Mouse (Mus musculus): ENCODE measurements around the gene Plxnc1. TPM values are rescaled to one million over a fixed set of nuclear protein-coding genes. Genes with fewer than 3 reads are reported as not detected.

Plxnc1 gene
- total RNA-seq, 1 experiment from 2014 or later, result 61.7 TPM

DNA sequence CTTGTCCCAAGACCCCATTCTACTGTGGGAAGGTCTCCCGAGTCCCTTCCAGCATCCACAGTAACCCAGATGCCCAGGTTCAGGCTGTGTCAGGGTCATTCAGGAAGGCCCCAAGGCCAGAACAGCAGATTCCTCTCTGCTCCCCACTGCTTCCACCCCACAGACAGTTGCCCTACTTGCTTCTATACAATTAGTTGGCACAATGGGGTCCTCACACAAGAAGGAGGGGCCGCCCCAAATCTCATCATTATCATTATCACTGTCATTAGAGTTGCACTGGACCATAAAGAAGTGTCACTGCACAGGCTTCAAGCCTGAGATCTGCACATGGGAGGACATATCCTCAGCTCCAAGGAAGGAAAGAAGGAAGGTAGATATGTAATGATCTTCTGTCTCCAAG, 48.3 kb downstream of the Plxnc1 start:
- no peak for ATAC-seq (replicated peaks; ENCODE audit: low read depth, poor library complexity, severe bottlenecking)

DNA sequence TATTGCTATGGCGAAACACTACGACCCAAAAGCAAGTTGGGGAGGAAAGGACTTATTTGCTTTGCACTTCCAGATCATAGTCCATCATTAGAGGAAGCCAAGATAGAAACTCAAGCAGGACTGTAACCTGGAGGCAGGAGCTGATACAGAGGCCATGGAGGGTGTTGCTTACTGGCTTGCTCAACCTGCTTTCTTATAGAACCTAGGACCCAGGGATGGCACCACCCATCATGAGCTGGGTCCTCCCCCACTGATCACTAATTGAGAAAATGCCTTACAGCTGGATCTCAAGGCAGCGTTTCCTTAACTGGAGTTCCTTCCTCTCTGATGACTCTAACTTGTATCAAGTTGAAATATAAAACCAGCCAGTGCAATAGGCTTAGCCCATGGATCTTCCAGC, 48.8 kb downstream of the Plxnc1 start:
- no peak for ATAC-seq (replicated peaks; ENCODE audit: low read depth, poor library complexity, severe bottlenecking)

DNA sequence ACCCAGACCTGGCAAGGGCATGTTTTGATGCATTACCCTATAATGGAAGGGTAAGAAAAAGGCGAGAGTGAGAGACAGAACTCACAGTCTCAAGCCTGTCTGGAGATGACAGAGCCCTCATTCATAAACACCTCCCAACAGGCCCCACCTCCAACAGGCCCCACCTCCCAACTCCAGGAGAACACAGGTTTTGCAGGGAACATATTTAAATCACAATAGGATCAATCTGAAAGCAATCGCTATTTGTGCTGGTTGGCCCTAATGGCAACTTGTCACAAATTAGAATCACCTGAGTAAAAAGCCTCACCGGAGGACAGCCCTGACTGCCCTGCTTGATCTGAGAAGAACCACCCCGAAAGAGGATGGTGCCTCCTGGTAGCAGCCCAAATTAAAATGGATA, 54.9 kb downstream of the Plxnc1 start:
- no peak for ATAC-seq (replicated peaks; ENCODE audit: low read depth, poor library complexity, severe bottlenecking)

DNA sequence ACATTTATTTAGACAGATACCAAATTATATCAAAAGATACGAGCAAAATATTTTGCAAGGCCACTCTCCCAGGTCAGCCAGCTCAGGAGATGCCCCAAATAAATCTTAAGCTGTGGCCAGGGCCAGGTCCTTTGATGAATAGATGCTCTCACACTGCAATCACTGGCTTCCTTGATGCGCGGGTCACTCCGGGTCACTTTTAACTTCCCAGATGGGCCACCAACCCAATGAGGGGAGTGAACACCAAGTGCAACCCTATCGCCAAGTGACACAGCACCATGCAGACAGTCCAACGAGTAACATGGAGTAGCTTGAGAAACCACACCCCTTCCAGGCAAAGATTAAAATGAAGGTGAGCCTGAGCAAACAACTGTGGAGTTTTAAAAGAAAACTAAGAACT, 61.4 kb downstream of the Plxnc1 start:
- ATAC-seq (replicated peaks; ENCODE audit: low read depth, poor library complexity, severe bottlenecking), result no peak

DNA sequence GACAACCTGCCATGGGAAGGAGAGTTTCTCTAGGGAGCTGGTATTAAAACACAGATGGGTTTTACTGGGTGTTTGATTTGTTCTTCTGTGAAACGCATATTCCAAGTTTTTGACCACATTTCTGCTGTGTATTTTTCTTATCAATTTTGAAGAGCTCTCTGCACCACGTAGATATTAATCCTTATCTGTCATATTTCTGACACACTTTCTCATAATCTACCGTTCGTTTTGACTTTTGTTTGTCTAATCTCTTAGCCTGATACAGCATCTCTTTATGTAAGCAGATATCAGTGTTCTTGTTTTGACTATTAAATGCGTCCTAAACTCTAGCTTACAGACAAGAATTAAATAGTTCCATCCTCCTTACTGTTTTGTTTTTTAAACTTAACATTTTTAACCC, 73.1 kb downstream of the Plxnc1 start:
- ATAC-seq (replicated peaks; ENCODE audit: low read depth, poor library complexity, severe bottlenecking), result no peak

DNA sequence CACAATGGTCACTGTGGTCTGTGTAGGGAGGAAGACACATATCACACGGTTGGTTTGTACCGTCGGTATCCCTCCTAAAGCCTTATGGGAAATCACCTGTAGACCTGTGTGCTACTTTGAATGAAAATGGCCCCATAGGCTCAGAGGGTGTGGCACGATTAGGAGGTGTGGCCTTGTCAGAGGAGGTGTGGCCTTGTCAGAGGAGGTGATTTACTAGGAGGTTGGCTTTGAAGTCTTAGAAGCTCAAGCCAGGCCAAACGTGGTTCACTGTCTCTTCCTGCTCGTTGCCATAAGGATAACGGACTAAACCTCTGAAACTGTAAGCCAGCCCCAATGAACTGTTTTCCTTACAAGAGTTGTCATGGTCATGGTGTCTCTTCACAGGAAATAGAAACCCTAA, 73.5 kb downstream of the Plxnc1 start:
- no peak for ATAC-seq (replicated peaks; ENCODE audit: low read depth, poor library complexity, severe bottlenecking)

DNA sequence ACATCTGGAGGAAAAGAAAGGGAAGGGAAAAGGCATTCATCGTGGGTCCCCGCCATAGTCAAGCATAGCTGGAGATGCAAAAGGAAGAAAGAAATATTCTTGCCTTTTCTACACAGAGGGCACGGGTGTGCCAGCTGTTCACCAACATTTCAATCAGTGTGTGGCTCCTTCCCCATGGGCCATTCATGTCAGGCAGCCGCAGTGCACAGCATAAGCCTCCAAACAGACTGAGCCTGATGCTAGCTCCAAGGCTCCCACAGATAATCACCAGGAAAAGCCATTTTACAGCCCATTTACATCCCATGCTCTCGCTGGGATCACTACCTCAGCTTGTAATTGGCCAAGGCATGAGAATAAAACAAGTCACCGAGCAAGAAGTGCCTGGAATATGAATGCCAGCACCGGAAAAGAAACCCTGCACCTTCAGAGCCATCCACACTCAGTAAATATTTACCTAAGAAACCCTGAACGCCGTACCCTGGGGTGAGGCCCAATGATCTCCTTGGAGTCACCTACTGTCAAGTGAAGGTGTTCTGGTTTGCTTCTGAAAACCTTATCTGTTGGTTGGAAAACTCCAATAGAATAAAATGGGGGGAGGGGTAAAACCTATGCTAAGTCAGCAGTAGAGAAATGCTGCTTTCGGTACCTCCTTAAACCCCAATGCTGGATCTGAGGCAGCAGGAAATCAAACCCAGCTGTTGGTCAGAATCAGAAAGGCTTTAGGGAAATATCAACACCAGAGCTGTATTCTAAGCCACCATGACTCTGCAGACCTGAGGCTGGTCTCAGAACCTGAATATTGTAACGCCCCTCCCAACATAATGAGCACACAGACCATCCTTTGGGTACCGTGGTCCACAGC, 77.4 kb downstream of the Plxnc1 start:
- ATAC-seq (replicated peaks; ENCODE audit: low read depth, poor library complexity, severe bottlenecking), result no peak

DNA sequence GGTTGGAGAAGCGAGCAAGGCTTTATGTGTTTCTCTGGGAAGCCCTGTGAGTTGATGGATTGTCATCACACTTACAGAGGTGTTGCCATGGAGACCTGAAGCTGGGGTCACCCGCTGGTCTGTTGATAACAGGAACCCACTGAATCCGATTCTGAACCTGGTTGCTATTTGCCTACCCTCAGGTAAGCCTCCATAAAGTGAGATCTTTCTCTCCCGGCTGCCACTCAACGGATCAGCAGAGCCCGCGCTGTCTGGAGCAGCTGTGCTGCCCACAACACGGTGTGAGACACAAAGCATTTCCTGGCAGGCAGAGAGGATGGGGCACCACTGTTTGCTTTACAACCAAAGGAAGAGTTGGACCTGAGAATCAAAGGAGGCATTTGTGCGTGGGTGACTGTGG, 79.4 kb downstream of the Plxnc1 start:
- no peak for ATAC-seq (replicated peaks; ENCODE audit: low read depth, poor library complexity, severe bottlenecking)

DNA sequence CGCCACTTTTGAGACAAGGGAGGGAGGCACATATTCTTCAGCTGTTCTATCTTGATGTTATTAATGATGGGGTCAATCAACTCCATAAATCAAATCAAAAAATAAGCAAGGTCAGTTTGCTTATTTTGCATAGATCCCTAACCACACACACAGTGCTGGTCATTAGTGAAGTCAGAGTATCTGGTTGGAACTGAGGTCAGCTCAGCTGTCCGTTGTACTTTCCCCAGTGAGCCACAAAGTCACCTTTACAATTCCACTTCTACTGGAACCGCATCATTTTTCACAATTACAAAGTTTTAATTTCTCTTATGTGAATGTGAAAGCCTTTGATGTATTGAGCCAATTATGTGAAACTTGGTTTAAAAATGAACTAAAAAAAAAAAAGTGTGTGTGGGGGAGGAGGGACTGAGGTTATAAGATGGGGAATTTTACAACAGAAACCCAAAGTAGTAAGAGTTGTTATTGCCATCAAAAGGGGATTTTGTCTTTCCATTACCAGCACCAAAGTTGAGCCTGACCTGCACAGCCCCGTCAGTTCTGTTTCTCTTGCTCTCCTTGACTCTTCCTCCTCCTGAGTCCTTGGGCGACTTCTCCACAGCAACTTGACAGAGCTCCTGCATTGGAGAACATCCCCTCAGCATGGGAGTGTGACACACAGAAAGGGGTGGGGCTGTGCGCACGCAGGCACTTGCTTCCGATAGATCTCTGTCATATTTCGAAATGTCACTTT, 80.3 kb downstream of the Plxnc1 start:
- no peak for ATAC-seq (replicated peaks; ENCODE audit: low read depth, poor library complexity, severe bottlenecking)

DNA sequence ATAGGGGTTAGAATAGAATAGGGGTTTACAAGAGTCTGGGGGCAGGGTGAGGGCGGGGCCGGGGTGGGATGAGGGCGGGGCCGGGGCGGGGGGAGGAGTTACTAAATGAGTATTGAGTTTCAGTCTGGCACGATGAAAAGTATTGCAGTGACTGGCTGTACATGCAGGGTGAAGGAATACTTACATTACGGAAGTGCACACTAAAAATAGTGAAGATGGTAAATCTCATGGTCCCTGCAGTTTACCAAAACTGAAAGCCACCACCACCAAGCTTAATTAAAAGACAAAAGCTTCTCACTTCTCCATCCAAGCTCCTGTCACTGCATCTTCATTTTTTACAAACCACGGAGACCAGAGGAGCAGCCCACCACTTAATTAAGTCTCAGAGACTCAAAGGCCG, 81.4 kb downstream of the Plxnc1 start:
- no peak for ATAC-seq (replicated peaks; ENCODE audit: low read depth, poor library complexity, severe bottlenecking)

DNA sequence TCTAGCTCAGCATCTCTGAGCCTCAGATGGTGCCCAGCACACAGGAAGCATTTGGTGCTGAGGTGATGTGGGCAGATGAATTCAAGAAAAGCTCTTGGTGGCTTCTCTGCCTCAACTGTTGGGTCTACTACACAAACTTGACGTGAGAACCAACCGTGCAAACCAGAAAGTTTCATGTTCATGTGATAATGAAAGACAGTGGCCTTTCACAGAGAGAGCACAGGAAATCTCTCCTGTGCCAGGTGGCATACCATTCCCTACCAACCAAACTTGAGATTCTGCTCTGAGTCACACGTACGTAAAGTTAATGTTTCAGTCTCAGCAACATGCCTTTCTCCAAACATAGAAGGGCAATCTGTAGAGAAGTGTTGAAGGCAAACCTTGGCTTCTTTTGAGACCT, 83.8 kb downstream of the Plxnc1 start:
- ATAC-seq (replicated peaks; ENCODE audit: low read depth, poor library complexity, severe bottlenecking), result no peak

DNA sequence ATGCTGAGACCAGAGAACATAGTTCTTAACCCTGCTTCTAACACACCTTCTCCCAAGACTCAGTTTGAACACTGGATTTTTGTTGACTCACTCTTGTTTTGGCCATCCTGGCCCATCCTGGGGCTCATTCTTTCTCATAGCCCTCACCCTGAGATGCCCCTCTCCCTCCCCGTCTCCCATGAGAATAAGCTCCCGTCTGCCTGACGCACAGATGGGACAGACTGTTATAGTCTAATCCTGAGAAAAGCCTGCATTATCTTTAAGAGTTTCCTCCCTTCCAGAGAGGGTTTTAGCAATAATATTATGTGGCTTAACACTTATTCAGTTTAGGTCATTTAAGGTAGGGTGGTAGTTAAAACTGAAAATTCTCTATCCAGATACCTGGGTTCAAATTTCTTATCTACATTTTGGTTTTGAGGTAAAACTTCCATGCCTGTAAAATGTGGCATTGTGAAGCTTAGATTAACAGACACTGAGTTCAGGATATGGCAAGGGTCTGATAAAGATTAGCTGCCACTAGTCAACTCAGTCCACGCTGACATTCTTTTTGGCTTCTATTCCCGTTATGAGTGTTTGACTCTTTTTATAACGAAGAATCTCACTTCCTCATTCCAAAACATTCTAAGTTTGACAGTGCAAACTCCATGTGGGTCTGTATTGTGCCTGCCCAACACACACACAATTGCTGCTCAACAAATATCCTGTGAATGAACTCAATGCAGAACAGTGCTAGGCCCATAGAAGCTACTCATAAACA, 86.2 kb downstream of the Plxnc1 start:
- ATAC-seq (replicated peaks; ENCODE audit: low read depth, poor library complexity, severe bottlenecking), result peak; percentile 88

DNA sequence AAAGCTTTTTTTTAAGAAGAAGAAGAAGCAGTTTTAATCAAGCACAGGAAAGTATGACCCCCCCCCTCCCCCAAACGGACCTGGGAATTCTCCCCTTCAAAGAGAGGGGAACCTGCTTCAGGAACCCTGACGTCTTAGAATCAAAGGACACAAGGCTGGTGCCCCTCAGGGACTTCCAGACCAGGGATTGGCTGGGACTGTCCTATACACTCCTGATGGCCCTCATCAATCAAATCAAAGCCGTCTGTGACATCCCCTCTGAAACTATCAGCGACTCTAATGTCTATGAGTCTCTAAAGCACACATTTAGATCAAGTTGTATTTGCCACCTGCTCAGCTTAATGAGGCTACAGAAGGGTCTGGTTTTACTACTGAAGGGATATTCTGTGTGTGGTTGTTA, 94.1 kb downstream of the Plxnc1 start:
- ATAC-seq (replicated peaks; ENCODE audit: low read depth, poor library complexity, severe bottlenecking), result no peak

DNA sequence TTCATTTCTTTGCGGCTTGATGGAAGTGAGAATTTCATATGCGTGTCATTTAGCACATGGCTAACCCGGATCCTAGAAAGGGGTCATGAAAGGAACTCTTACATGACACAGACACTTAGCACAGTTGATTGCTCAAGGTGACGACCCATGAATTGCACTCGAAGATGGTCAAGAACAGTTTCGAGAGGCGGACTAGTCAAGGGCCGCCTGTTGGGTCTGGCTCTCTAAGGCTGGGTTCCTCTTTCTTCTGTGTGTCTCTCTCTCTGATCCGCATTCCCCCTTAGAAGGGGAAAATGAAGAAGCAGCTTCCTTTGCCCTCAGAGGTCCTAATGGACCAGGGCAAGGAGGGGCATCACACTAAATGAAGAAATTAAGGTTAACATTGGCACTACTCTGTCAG, 94.7 kb downstream of the Plxnc1 start:
- 0 out of 2 replicates have a peak, but pooled peaks have one; percentile 14 for ATAC-seq (replicated peaks; ENCODE audit: low read depth, poor library complexity, severe bottlenecking)

DNA sequence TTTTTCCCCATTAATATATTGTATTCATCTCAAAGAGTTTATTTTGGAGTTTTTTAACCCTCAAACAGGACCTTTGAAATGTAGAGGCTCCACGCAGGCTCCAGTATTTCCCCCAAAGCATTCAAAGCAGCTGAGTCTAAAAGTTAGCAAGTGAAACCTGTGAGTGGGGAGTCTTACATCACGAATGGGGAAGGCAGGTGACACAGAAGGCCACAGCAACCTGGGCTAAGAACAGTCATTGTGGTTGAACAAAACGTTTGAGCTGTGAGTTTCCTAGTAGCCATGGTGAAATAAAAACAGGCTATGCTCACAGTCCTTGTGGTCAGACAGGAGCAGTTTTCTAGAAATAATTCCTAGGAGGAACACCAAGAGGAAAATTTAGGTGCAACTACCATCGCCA, 95.3 kb downstream of the Plxnc1 start:
- no peak for ATAC-seq (replicated peaks; ENCODE audit: low read depth, poor library complexity, severe bottlenecking)

DNA sequence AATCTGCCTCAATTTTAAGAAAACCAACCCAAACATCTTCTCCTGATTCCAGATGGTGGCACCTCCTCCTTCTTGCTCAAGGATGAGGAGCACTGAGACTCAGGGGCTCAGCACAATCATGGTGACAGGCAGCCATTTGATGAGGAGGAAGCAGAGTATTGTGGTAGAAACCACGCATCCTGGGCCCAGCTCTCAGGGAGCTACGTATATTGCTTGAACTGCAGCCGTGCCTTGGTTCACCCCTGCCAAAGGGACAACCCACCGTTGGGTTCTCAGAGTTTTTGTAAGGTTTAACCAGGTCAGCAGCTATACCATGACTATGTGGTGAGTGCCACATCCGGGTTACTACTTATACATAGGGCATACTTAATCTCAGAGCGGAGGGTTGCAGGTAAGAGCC, 96.3 kb downstream of the Plxnc1 start:
- ATAC-seq (replicated peaks; ENCODE audit: low read depth, poor library complexity, severe bottlenecking), result peak; percentile 53

DNA sequence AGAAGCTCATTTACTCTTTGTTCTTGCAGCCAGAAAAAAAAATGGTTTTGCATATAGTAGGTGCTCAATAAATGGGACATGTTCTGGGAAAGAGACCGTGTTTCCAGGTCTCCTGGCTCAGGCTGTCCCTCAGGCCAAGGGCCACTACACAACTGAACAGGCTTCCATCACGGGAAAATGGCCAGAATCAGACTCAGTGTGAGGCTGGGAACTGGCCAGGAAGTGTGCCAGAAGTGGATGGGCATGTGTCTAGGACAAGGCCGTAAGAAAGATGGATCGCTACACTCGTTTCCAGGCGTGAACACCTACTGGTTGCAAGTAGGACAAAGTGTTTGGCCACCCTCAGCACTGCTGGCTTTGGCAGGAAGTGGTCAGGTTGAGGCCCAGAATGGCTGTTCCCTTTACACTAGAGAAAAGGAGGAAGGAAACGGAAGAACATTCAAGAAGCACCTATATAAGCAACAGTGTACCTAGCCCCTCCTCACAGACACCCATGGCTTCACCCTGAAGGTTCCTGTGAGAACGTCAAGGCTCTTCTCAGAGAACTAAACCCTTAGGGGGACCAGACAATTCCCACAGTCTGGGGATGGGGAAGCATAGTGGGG, 98.0 kb downstream of the Plxnc1 start:
- peak; percentile 36 for ATAC-seq (replicated peaks; ENCODE audit: low read depth, poor library complexity, severe bottlenecking)

DNA sequence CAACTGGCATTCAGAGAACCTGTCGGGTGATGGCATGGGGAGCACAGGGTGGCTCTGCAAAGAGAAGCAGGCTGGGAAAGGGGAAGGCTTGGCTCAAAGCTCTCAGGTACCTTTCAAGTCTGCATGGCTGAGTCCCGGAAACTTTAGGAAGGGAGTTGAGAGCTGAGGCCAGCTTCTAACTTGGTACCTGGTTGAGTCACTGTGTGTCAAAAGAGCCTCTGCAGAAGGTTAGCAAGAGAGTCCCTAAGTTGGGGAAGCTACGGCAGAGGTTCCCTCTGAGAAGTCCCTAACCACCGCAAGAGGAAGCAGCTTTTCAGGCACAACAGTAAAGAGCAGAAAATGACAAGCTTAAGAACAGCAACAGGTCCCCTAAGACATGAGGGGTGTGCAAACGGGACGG, 99.9 kb downstream of the Plxnc1 start:
- ATAC-seq (replicated peaks; ENCODE audit: low read depth, poor library complexity, severe bottlenecking), result peak; percentile 35

DNA sequence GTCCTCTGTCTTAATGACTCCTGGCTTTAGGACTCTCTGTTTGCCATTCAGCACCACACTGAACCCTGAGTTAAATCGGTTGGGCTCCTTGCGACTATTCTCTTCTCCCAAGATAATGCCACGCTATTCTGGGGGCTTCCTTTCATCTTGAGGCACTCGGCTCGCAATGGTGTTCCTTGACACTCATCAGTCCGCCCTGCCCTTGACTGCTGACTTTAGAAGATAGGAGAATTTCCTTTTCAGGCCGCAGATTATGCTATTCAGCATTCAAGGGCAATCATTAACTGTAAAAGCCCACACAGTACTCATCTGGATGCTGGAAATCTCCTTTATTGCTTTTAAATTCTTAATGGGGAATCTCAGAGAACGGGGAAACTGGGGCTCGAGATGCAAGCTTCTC, 108.8 kb downstream of the Plxnc1 start:
- no peak for ATAC-seq (replicated peaks; ENCODE audit: low read depth, poor library complexity, severe bottlenecking)

DNA sequence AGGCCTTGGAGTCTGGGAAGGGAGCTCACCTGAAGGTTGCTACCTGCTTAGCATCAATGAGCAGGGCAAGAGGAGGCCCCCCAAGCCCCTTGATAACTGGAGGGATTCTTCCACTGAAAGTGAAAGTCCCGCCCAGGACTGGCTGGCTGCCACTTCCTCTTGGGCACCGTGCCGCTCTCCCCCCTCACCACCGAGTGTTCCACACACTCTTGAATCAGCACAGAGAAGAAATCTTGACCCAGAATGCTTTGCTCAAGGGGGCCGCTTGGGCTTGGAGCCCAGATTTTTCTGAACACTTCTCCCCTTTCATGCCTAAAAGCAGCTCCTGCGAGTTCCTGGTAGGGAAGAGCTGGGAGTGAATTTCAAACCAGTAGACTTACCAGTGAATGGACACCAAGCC, 115.2 kb downstream of the Plxnc1 start:
- peak; percentile 59 for ATAC-seq (replicated peaks; ENCODE audit: low read depth, poor library complexity, severe bottlenecking)
